Mouse (Mus musculus) left cerebral cortex, postnatal 25 days (tissue): ENCODE measurements at regions not wholly inside any gene's neighbourhood (a gene's known extent, or its start where the extent isn't known, plus 50 kb on each side); places are given as distances from the start of the nearest gene placed in this dataset.

Source experiments
- DNase-seq, 2 experiments: peaks; one replicate each; pipeline ENCODE4 v3.0.0; 2022; ENCODE audit warnings: low spot score in 2 of 2, mixed read lengths in 1 of 2
- intact Hi-C: fragments of 180-260 bp; cut with DNase I; formaldehyde crosslinking; loops from one replicate; pipeline ENCODE4 v1.15.1; 2025

GRCm38 (mm10) chr8:109012655-109013054, 481.2 kb upstream of the Pmfbp1 start:
- intact Hi-C loops, result no loop called here
- DNase-seq, result no peak

DNA sequence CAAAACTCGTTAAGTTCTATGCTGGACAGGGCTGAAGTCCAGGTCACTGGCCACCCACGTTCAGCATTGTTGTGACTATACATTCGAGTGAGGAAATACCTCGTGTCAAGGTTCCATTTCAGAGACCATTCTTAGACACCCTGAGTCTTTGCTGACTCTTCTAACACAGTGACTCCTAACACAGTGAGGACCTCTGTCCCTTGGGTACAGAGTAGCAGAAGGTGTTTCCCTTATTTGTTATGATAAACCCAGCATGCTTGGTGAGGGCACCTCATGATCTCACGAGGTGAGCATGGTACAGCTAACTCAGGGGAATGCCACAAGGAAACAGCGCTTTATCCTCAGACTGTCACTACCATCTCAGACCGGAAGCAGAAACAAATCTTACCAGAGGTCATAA, 480.2 kb upstream of the Pmfbp1 start:
- no peak for DNase-seq
- intact Hi-C loops, result no loop called here

GRCm38 (mm10) chr8:109014746-109015145, 479.1 kb upstream of the Pmfbp1 start:
- no peak for DNase-seq

DNA sequence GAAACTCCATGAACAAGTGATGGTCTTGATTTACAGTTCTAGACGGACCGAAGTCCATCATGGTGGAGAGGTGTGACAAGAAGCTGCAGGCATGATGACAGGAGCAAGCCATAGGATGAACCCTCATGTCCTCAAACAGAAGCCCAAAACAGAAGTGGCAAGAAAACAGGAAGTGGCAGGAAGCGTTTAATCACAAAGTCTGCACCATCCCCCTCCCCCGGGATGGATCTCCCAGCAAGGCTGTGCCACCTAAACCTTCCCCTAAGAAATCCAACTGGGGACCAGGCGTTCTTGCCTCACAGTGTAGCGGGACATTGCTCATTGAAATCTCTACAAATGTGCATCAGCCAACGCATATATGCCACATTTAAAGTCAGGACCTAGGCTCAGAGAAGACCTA, 474.3 kb upstream of the Pmfbp1 start:
- intact Hi-C loops, result no loop called here
- DNase-seq, result no peak

More at GRCm38 (mm10) chr8:109014746-109015145, 479.1 kb upstream of the Pmfbp1 start:
- intact Hi-C loops, result no loop called here

- DNase-seq, result no peak
- intact Hi-C loops, result no loop called here
These were observed 473.7 kb upstream of the Pmfbp1 start for GRCm38 (mm10) chr8:109020102-109020501.

DNA sequence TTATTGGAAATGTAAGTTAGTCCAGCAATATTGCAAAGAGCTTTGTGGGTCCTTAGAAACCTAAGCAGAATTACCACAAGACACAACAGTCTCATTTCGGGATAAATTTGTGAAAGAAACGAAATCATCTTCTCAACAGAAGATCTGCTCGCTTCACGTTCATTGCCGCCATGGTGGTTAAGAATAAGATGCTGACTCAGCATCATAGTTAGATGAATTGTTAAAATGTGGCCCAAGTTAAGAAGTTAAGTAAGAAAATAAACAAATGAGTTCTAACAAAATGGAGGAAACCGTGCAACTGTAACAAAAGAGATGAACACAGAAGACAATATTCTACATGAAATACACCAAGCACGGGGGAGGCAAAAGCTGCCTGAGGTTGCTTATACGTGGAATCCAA, 465.9 kb upstream of the Pmfbp1 start:
- no peak for DNase-seq
- intact Hi-C loops, result no loop called here

DNA sequence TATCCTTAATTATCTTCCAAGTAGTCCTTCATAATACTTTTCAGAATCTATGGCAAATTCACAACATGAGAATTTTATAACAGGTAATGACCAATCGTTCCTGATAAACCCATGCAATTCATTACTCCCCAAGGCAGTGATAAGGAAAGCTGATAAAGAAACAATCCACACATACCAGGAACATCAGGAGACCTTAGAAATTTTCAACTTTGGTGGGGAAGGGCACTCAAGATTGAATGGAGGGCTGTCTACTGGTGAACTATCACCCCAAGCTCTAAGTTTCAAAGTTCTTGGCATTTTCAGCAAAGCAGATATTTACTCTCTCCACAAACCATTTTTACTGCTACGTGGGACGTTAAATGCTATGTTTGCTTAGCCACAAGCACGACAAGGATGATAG, 440.2 kb upstream of the Pmfbp1 start:
- intact Hi-C loops, result no loop called here

GRCm38 (mm10) chr8:109059152-109059551, 434.7 kb upstream of the Pmfbp1 start:
- DNase-seq, result no peak
- intact Hi-C loops, result no loop called here

More for the DNA sequence above, 440.2 kb upstream of the Pmfbp1 start:
- DNase-seq, result no peak

DNA sequence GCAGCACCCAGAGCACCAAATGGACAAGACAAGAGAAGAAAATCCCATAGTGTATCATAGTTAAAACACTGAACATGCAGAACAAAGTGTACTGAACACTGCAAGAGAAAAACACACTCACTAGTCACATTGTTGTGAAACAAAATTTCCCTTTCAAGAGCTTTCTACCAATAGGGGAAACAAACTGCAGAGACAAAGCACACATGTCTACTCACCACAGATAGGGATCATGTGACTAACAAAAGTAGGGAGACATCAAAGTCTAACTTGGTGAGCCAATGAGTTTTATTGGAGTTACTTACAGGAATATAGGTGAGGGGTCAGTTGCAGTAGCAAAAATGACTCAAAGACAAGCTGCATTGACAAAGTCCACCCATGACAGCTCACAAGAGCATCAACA, 431.5 kb upstream of the Pmfbp1 start:
- intact Hi-C loops, result no loop called here
- DNase-seq, result no peak

- no peak for DNase-seq
- intact Hi-C loops, result no loop called here
These were observed 420.1 kb upstream of the Pmfbp1 start for GRCm38 (mm10) chr8:109073715-109074114.

DNA sequence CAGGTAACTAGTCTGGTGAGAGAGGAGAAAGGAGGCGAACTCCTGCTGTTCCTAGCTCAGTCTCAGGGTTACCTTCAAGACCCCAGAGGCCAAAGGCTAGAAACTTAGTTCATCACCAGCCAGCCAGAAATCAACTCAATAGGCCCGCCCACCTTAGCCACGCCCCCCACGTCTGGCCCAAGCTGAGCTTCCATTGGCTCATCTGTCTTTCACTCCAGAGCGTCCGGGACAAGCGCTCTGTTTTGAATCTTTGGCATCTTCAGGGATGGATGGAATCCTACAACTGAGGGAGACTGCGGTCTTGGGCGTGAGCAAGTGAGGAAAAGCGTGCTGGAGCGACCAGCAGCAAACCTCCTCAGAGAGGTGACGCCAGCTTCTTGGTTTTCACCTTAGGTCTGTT, 418.8 kb upstream of the Pmfbp1 start:
- DNase-seq, result no peak
- intact Hi-C loops, result no loop called here

GRCm38 (mm10) chr8:109079223-109079622, 414.6 kb upstream of the Pmfbp1 start:
- no peak for DNase-seq
- intact Hi-C loops, result no loop called here

- no peak for DNase-seq
- intact Hi-C loops, result no loop called here
These were observed 412.5 kb upstream of the Pmfbp1 start for GRCm38 (mm10) chr8:109081295-109081694.

DNA sequence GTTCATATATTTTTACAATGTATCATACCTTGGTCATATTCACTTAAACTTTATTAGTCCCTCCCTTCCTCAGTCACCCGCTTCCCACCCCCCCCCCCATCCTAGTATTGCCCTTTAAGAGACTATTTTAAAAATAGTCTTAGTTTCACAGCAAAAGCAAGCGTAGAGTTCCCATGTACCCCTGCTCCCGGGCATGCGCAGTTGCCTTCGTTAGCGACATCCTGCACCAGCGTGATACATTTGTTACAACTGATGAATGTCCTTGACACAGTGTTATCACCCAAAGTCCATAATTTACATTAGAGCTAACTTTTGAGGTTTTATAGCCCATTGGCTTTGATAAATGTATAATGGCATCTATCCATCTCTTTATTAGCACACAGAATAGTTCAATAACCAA, 408.7 kb upstream of the Pmfbp1 start:
- intact Hi-C loops, result no loop called here
- no peak for DNase-seq

- intact Hi-C loops, result no loop called here
- DNase-seq, result no peak
These were observed 406.0 kb upstream of the Pmfbp1 start for GRCm38 (mm10) chr8:109087781-109088180.

DNA sequence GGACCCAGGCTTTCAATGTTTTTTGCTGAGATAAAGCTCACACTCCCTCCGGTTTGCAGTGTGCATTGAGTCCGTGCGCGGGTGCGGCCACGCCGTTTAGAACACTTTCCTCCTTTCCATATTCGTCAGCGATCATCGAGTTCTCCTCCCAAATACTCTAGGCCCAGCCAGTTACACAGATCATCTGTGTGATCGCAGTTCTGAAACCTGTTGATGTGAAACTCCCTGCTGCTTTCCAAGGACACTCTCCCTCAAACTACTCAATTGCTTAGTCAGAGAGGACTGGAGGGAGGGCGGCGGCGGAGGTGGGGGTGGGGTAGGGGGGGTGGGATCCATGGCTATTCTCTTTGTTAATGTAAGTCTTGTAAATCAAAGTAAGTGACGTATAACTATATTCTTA, 394.2 kb upstream of the Pmfbp1 start:
- no peak for DNase-seq
- intact Hi-C loops, result no loop called here

DNA sequence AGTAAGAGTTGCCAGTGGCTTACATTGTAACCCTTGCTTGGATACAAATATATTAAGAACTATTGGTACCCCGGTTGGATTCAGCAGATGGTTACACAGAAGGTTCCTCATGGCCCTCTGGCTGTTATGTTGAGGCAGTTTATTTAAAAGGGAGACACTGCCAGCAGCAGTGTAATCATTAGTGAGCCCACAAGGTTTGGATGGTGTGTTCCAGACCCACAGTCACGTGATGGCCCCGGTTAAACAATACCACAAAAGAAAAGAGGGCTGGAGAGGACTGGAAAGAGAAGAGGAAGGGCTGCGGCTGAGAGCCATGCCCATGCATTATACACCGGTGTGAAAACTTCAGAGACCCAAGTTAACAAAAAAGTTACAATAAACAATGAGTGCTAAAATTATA, 392.4 kb upstream of the Pmfbp1 start:
- DNase-seq, result no peak
- intact Hi-C loops, result no loop called here

- intact Hi-C loops, result no loop called here
- DNase-seq, result no peak
These were observed 389.0 kb upstream of the Pmfbp1 start for GRCm38 (mm10) chr8:109104798-109105326.

GRCm38 (mm10) chr8:109105693-109106092, 388.1 kb upstream of the Pmfbp1 start:
- peak; percentile 3 to 8 for DNase-seq
- intact Hi-C loops, result no loop called here

GRCm38 (mm10) chr8:109106971-109107370, 386.9 kb upstream of the Pmfbp1 start:
- intact Hi-C loops, result no loop called here
- no peak for DNase-seq

DNA sequence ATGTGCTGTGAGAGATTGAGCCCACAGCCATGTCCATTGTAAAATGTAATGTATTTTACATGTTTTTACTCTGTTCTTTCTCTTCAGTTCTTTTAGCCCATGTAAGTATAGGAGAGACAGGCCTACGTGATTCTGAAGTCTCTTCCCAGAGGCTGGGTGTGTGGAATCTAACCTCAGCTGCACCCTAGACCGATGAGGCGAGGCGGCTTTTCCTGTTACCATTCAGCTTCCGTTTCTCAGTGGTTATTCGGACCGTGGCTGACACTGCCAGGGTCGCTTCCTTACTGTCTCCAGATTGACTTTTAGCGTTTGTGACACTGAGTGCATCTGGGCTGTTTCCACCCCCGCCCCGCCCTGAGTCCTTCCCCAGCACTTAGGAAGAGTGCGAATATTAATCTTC, 386.1 kb upstream of the Pmfbp1 start:
- intact Hi-C loops, result no loop called here
- no peak for DNase-seq

DNA sequence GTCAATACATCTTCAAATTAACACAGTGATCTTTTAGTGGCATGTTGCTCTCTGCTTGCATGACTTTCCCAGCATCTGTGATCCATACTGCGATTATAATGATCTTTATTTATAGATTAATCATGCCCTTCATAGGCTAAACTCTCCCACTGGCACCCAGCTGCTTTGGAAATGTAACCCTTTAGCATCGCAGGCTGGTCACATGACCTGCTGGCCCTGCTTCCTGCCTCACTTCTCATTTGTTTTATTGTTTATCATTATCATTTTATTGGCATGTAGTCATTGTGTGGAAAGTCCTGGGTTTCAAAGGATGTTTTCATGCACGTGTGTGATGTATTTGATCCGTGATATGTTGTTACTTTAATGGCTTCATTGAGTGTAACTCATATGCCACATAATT, 384.4 kb upstream of the Pmfbp1 start:
- DNase-seq, result no peak
- intact Hi-C loops, result no loop called here
